Mouse (Mus musculus): ENCODE results near the gene Ifnar1. TPM values are rescaled to one million over a fixed set of nuclear protein-coding genes. Genes with fewer than 3 reads are reported as not detected.

Ifnar1 gene
- 39.1 TPM for polyA plus RNA-seq (2014; fragmentation: Illumina TruSeq; extraction: RNeasy Lipid Tissue Mini Kit (QIAGEN cat#74804); ENCODE audit: low read depth, low replicate concordance)

DNA sequence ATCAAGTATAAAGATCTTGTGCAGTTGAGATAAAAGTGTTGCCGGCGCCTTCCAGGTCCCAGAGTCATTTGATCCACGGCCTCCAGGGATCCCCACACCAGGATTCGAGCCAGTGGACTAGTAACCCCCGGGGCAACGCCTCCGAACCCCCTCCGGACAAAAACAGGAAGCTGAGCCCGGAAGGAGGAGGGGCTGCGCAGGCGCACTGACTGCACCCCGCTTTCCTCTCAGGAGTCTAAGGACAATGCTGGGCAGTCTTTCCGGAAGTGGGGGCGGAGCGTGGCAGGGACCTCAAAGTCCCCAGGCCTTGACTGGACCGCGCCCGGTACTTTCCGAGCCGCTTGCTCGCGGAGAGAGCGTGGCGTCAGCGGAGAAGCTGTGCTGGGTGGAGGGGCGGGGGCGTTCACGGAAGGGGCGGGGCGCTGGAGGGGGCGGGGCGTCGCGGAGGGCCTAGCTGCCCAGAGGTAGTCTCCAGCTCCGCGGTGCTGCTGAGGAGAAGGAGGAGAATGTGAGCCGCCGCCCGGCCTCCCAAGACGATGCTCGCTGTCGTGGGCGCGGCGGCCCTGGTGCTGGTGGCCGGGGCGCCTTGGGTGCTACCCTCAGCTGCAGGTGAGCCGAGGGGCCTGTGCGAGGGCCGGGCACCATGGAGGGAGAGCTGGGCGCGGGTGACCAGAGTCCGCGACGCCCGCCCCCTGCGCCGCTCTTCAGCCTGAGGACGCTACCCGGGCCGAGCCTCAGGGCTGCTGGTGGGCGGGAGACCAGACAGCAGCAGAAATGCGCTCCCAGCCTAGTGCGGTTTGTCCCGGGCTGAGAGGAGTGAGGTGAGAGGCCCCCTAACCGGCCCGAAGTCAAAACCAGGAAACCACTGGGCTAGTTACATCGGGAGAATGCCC, at the start of gene Ifnar1:
Ifnar1 (plus strand) TSS at position 431 of the 893 bp plus-strand sequence.

DNA sequence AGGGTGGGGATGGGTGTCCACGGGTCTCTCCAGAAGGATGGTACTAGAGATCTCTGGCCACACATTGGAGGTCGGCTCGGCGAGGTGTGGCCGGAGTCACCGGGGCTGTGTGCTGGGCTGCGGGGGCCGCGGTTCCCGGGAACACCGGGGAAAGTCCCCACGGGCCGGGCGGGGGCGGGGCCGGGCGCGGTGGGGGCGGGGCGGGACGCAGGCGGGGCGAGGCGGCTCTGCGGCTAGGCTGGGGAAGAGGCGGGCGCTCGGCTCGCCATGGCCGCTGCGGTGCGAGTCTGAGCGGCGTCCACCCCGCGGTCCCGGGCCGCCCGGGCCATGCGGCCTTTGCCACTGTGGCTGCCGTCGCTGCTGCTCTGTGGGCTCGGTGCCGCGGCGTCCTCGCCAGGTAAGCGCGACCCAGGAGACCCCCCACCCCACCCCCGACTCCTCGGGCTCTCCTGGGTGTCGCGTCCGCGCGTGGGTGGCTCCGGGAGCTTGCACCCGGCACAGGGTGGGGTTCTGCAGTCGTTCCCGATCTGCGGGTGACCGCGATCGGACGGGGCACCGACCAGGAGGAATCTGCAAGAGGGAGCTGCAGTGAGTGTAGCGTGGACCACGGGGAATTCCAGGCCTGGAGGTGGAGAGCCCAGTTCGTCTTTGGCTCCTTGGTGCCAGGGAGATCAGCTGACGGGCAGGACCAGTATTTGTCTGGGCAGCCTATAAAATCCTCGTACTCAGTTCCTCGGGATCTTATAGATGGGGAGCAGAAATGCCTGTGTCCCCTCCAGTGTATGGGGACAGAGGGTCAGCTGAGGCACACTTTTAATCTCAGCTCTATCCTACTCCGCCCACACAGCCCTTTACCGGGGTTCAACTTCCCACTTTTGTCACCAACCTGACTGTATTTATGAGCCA, 62.1 kb downstream of the Ifnar1 start, which contains the start of gene Ifngr2:
Ifngr2 (plus strand) TSS at position 237 of the 906 bp plus-strand sequence.

Other genes starting within 250 kb of the Ifnar1 start
- gene Olig1, start 215.5 kb upstream of the Ifnar1 start, polyA plus RNA-seq (2014; fragmentation: Illumina TruSeq; extraction: RNeasy Lipid Tissue Mini Kit (QIAGEN cat#74804); ENCODE audit: low read depth, low replicate concordance) = 0.53 TPM
- 135 TPM for gene Ifnar2, start 112.5 kb upstream of the Ifnar1 start, polyA plus RNA-seq (2014; fragmentation: Illumina TruSeq; extraction: RNeasy Lipid Tissue Mini Kit (QIAGEN cat#74804); ENCODE audit: low read depth, low replicate concordance)
- 0.90 TPM for gene Gm21970, start 93.5 kb upstream of the Ifnar1 start, polyA plus RNA-seq (2014; fragmentation: Illumina TruSeq; extraction: RNeasy Lipid Tissue Mini Kit (QIAGEN cat#74804); ENCODE audit: low read depth, low replicate concordance)
- 7.9 TPM for gene Il10rb, start 79.1 kb upstream of the Ifnar1 start, polyA plus RNA-seq (2014; fragmentation: Illumina TruSeq; extraction: RNeasy Lipid Tissue Mini Kit (QIAGEN cat#74804); ENCODE audit: low read depth, low replicate concordance)
- 7.8 TPM for gene Ifngr2, start 61.8 kb downstream of the Ifnar1 start, polyA plus RNA-seq (2014; fragmentation: Illumina TruSeq; extraction: RNeasy Lipid Tissue Mini Kit (QIAGEN cat#74804); ENCODE audit: low read depth, low replicate concordance)
- 5.9 TPM for gene Tmem50b, start 112.6 kb downstream of the Ifnar1 start, polyA plus RNA-seq (2014; fragmentation: Illumina TruSeq; extraction: RNeasy Lipid Tissue Mini Kit (QIAGEN cat#74804); ENCODE audit: low read depth, low replicate concordance)
- 13.2 TPM for gene Dnajc28, start 133.8 kb downstream of the Ifnar1 start, polyA plus RNA-seq (2014; fragmentation: Illumina TruSeq; extraction: RNeasy Lipid Tissue Mini Kit (QIAGEN cat#74804); ENCODE audit: low read depth, low replicate concordance)
- gene Gart, start 161.7 kb downstream of the Ifnar1 start, polyA plus RNA-seq (2014; fragmentation: Illumina TruSeq; extraction: RNeasy Lipid Tissue Mini Kit (QIAGEN cat#74804); ENCODE audit: low read depth, low replicate concordance) = 7.3 TPM
- 189 TPM for gene Son, start 162.3 kb downstream of the Ifnar1 start, polyA plus RNA-seq (2014; fragmentation: Illumina TruSeq; extraction: RNeasy Lipid Tissue Mini Kit (QIAGEN cat#74804); ENCODE audit: low read depth, low replicate concordance)
- 3.4 TPM for gene Donson, start 203.5 kb downstream of the Ifnar1 start, polyA plus RNA-seq (2014; fragmentation: Illumina TruSeq; extraction: RNeasy Lipid Tissue Mini Kit (QIAGEN cat#74804); ENCODE audit: low read depth, low replicate concordance)
- 31.1 TPM for gene Cryzl1, start 243.7 kb downstream of the Ifnar1 start, polyA plus RNA-seq (2014; fragmentation: Illumina TruSeq; extraction: RNeasy Lipid Tissue Mini Kit (QIAGEN cat#74804); ENCODE audit: low read depth, low replicate concordance)
- gene Itsn1, start 244.0 kb downstream of the Ifnar1 start, polyA plus RNA-seq (2014; fragmentation: Illumina TruSeq; extraction: RNeasy Lipid Tissue Mini Kit (QIAGEN cat#74804); ENCODE audit: low read depth, low replicate concordance) = 9.7 TPM